Mouse (Mus musculus) megakaryocyte, embryonic 14.5 days (primary cell): ENCODE results near the gene Slc38a1.

ENCODE experiments used
- FLI1 ChIP-seq: IDR thresholded peaks from 2 replicates; pipeline ENCODE4 v1.6.1; 2012; ENCODE audit warnings: low read length, inconsistent platforms, mixed read lengths
- GATA1 ChIP-seq: IDR thresholded peaks from 3 replicates; pipeline ENCODE4 v1.6.1; 2012; ENCODE audit warnings: mixed read lengths, low read length, inconsistent platforms, borderline replicate concordance

DNA sequence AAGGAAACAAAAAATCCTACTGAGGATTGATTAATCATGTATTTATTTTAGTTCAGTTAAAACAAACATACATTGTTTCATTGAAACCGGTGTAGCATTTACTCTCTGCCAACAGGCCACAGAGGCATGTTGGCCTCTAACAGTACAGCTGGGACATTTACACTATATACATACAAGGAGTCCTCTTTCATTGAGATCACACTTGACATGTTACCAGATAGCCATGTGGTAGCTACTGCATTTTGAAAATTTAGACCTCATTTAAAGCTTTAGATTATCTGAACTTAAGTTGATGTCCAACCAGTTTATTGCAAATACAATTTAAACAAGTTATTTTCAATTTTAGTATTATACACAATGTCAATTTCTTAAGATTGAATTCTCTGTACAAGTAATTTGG is 44.7 kb upstream of the Slc38a1 start:
- TF ChIP-seq FLI1 (no peak), GATA1 (no peak)
